Mouse (Mus musculus): ENCODE data around the gene Fcho1.

The Fcho1 gene

GRCm38 (mm10) chr8:71686143-71686734 is 39.3 kb downstream of the Fcho1 start:
- in situ Hi-C loops (cut with MseI, MboI): no loop called here

GRCm38 (mm10) chr8:71685573-71685972 is 39.9 kb downstream of the Fcho1 start:
- in situ Hi-C loops (cut with MseI, MboI): no loop called here

GRCm38 (mm10) chr8:71684701-71685100 is 40.8 kb downstream of the Fcho1 start:
- in situ Hi-C loops (cut with MseI, MboI): no loop called here

- in situ Hi-C loops (cut with MseI, MboI): no loop called here
These were observed 42.7 kb downstream of the Fcho1 start for GRCm38 (mm10) chr8:71682832-71683231.

- in situ Hi-C loops (cut with MseI, MboI): no loop called here
These were observed 44.1 kb downstream of the Fcho1 start for GRCm38 (mm10) chr8:71681369-71681915.

- in situ Hi-C loops (cut with MseI, MboI): no loop called here
These were observed 45.0 kb downstream of the Fcho1 start for GRCm38 (mm10) chr8:71680471-71680870.

- in situ Hi-C loops (cut with MseI, MboI): no loop called here
These were observed 45.9 kb downstream of the Fcho1 start for GRCm38 (mm10) chr8:71679550-71680168.

GRCm38 (mm10) chr8:71679116-71679515 is 46.4 kb downstream of the Fcho1 start:
- in situ Hi-C loops (cut with MseI, MboI): no loop called here

- in situ Hi-C loops (cut with MseI, MboI): no loop called here
These were observed 47.3 kb downstream of the Fcho1 start for GRCm38 (mm10) chr8:71678216-71678615.

GRCm38 (mm10) chr8:71677555-71677954 is 48.0 kb downstream of the Fcho1 start:
- in situ Hi-C loops (cut with MseI, MboI): no loop called here

- in situ Hi-C loops (cut with MseI, MboI): no loop called here
These were observed 48.7 kb downstream of the Fcho1 start for GRCm38 (mm10) chr8:71676803-71677202.

GRCm38 (mm10) chr8:71676020-71676741 is 49.3 kb downstream of the Fcho1 start, which contains the start of gene Jak3:
Gene Jak3 (plus strand): TSS chr8:71676296.
- in situ Hi-C loops (cut with MseI, MboI): no loop called here

- in situ Hi-C loops (cut with MseI, MboI): no loop called here
These were observed 50.0 kb downstream of the Fcho1 start for GRCm38 (mm10) chr8:71675456-71676019.

- in situ Hi-C loops (cut with MseI, MboI): no loop called here
These were observed 51.4 kb downstream of the Fcho1 start for GRCm38 (mm10) chr8:71674071-71674470.

- in situ Hi-C loops (cut with MseI, MboI): no loop called here
These were observed 53.3 kb downstream of the Fcho1 start for GRCm38 (mm10) chr8:71672168-71672735.

GRCm38 (mm10) chr8:71671549-71671965 is 54.0 kb downstream of the Fcho1 start, which contains the start of gene Unc13a:
Gene Unc13a (minus strand): TSS chr8:71671757.
- in situ Hi-C loops (cut with MseI, MboI): no loop called here

GRCm38 (mm10) chr8:71670621-71671548 is 54.6 kb downstream of the Fcho1 start:
- in situ Hi-C loops (cut with MseI, MboI): no loop called here

GRCm38 (mm10) chr8:71670198-71670597 is 55.3 kb downstream of the Fcho1 start:
- in situ Hi-C loops (cut with MseI, MboI): no loop called here

GRCm38 (mm10) chr8:71668220-71668975 is 57.1 kb downstream of the Fcho1 start:
- in situ Hi-C loops (cut with MseI, MboI): loop anchor here in 1 of 2 experiments (10.0 kb wide), 1 partner anchor 104 kb away; the partner anchor contains the start of genes Nxnl1 and Slc27a1

GRCm38 (mm10) chr8:71667256-71667655 is 58.3 kb downstream of the Fcho1 start:
- in situ Hi-C loops (cut with MseI, MboI): loop anchor here in 1 of 2 experiments (10.0 kb wide), 1 partner anchor 102 kb away; the partner anchor contains the start of genes Nxnl1 and Slc27a1

All from mouse trophoblast stem cell (cell line).